Mouse (Mus musculus) myocyte (in vitro differentiated cells): ENCODE data around the gene Alad. TPM values are rescaled to one million over a fixed set of nuclear protein-coding genes. Genes with fewer than 3 reads are reported as not detected.

Source experiments
- H3K27me3 ChIP-seq: one replicate; pipeline ENCODE4 v1.6.1; 2011; ENCODE audit not compliant: control insufficient read depth, insufficient read depth, insufficient read length
- H3K36me3 ChIP-seq: one replicate; pipeline ENCODE4 v1.6.1; 2011; ENCODE audit not compliant: control insufficient read depth, insufficient read depth
- H3K4me2 ChIP-seq: one replicate; pipeline ENCODE4 v1.6.1; 2011; ENCODE audit warnings: low read depth, control low read depth
- H3K4me3 ChIP-seq: one replicate; pipeline ENCODE4 v1.5.1; 2011; ENCODE audit warnings: mild to moderate bottlenecking, control low read depth, moderate library complexity
- H3K79me2 ChIP-seq: one replicate; pipeline ENCODE4 v1.6.1; 2011; ENCODE audit not compliant: control insufficient read depth, insufficient read depth
- H3ac ChIP-seq: one replicate; pipeline ENCODE4 v1.6.1; 2011; ENCODE audit not compliant: control insufficient read depth, insufficient read length
- CEBPB ChIP-seq: IDR thresholded peaks from 2 replicates; pipeline ENCODE4 v1.6.1; 2011; ENCODE audit warnings: mild to moderate bottlenecking, moderate library complexity; ENCODE audit not compliant: poor library complexity, insufficient read depth, severe bottlenecking
- E2F4 ChIP-seq: IDR thresholded peaks from one replicate; pipeline ENCODE4 v1.6.1; 2011; ENCODE audit warnings: mild to moderate bottlenecking, control low read depth, moderate library complexity; ENCODE audit not compliant: insufficient read depth
- MAX ChIP-seq: IDR thresholded peaks from one replicate; pipeline ENCODE4 v1.6.1; 2011; ENCODE audit warnings: low read depth, mild to moderate bottlenecking, control low read depth
- MYOD1 ChIP-seq, 3 experiments: IDR thresholded peaks; one replicate each; pipeline ENCODE4 v1.6.1; 2011; ENCODE audit warnings: control low read depth in 2 of 3, low read depth in 2 of 3, mild to moderate bottlenecking in 2 of 3, moderate library complexity in 1 of 3; ENCODE audit not compliant: insufficient read length in 2 of 3, control insufficient read depth in 1 of 3
- MYOG ChIP-seq, 3 experiments: IDR thresholded peaks; one replicate each; pipeline ENCODE4 v1.6.1; 2011; ENCODE audit warnings: control low read depth in 2 of 3, low read depth in 2 of 3, mild to moderate bottlenecking in 2 of 3; ENCODE audit not compliant: insufficient read length in 2 of 3, control insufficient read depth in 1 of 3, insufficient read depth in 1 of 3
- POLR2A ChIP-seq: IDR thresholded peaks from one replicate; pipeline ENCODE4 v1.6.1; 2011; ENCODE audit warnings: low read depth, mild to moderate bottlenecking, control low read depth, moderate library complexity; ENCODE audit not compliant: insufficient read length
- POLR2AphosphoS2 ChIP-seq: IDR thresholded peaks from one replicate; pipeline ENCODE4 v1.6.1; 2011; ENCODE audit warnings: low read depth, control low read depth; ENCODE audit not compliant: insufficient read length
- REST ChIP-seq: IDR thresholded peaks from one replicate; pipeline ENCODE4 v1.6.1; 2011; ENCODE audit warnings: mild to moderate bottlenecking, control low read depth, moderate library complexity; ENCODE audit not compliant: insufficient read depth, insufficient read length
- SRF ChIP-seq: IDR thresholded peaks from one replicate; pipeline ENCODE4 v1.6.1; 2011; ENCODE audit warnings: low read depth; ENCODE audit not compliant: control insufficient read depth, insufficient read length
- TCF12 ChIP-seq: IDR thresholded peaks from one replicate; pipeline ENCODE4 v1.6.1; 2011; ENCODE audit warnings: mild to moderate bottlenecking, control low read depth; ENCODE audit not compliant: poor library complexity, insufficient read depth, severe bottlenecking
- TCF3 ChIP-seq: IDR thresholded peaks from one replicate; pipeline ENCODE4 v1.6.1; 2011; ENCODE audit warnings: low read depth, control low read depth; ENCODE audit not compliant: insufficient read length
- USF1 ChIP-seq: IDR thresholded peaks from one replicate; pipeline ENCODE4 v1.6.1; 2011; ENCODE audit warnings: low read depth, mild to moderate bottlenecking, control low read depth, moderate library complexity
- polyA plus RNA-seq: library from polyadenylated mRNA; unstranded; fragments of >200 nt; fragmentation: generic; extraction: Trizol; gene quantifications from one replicate; pipeline ENCODE4 v1.2.1, GENCODE M21; 2012; ENCODE audit warnings: missing spikeins

The Alad gene
- polyA plus RNA-seq, 1 experiment: 89.6 TPM

- Histone ChIP-seq H3K79me2 (no peaks in the 10 kb centered on the region), H3ac (no peak overlapping the region), H3K4me3 (no peak overlapping the region), H3K36me3 (no peaks in the 10 kb centered on the region), H3K27me3 (no peaks in the 10 kb centered on the region), H3K4me2 (no peak overlapping the region)
- TF ChIP-seq USF1: no peak
- TF ChIP-seq MYOD1 (IDR thresholded peaks at IDR 0.05; ENCODE audit: control insufficient read depth in 1 of 3, insufficient read length in 2 of 3, low read depth in 2 of 3): no peak
- TF ChIP-seq TCF3: no peak
- no peak for TF ChIP-seq REST
- no peak for TF ChIP-seq CEBPB
- no peak for TF ChIP-seq POLR2A
- no peak for TF ChIP-seq MYOG (IDR thresholded peaks at IDR 0.05; ENCODE audit: control insufficient read depth in 1 of 3, insufficient read depth in 1 of 3, insufficient read length in 2 of 3, low read depth in 2 of 3)
- TF ChIP-seq TCF12: no peak
- TF ChIP-seq E2F4: no peak
Observed at GRCm38 (mm10) chr4:62492682-62493081, 27.0 kb downstream of the Alad start.

GRCm38 (mm10) chr4:62487914-62488313, 31.8 kb downstream of the Alad start:
- no peak overlapping the region for H3K4me3 ChIP-seq
- no peak overlapping the region for H3ac ChIP-seq
- H3K79me2 ChIP-seq: no peaks in the 10 kb centered on the region
- no peaks in the 10 kb centered on the region for H3K27me3 ChIP-seq
- TF ChIP-seq MAX (no peak), CEBPB (no peak)
- no peaks in the 10 kb centered on the region for H3K36me3 ChIP-seq
- no peak overlapping the region for H3K4me2 ChIP-seq

GRCm38 (mm10) chr4:62487172-62487571, 32.5 kb downstream of the Alad start:
- Histone ChIP-seq H3K4me2 (peak overlapping the region; percentile 1), H3K4me3 (no peak overlapping the region), H3K27me3 (no peaks in the 10 kb centered on the region), H3ac (no peak overlapping the region), H3K36me3 (no peaks in the 10 kb centered on the region), H3K79me2 (no peaks in the 10 kb centered on the region)
- no peak for TF ChIP-seq USF1
- TF ChIP-seq REST: no peak
- no peak for TF ChIP-seq MYOD1 (IDR thresholded peaks at IDR 0.05; ENCODE audit: control insufficient read depth in 1 of 3, insufficient read length in 2 of 3, low read depth in 2 of 3)
- TF ChIP-seq MYOG (IDR thresholded peaks at IDR 0.05; ENCODE audit: control insufficient read depth in 1 of 3, insufficient read depth in 1 of 3, insufficient read length in 2 of 3, low read depth in 2 of 3): no peak
- TF ChIP-seq MAX: no peak
- TF ChIP-seq CEBPB: no peak
- no peak for TF ChIP-seq POLR2A
- TF ChIP-seq TCF3: no peak
- no peak for TF ChIP-seq E2F4
- TF ChIP-seq TCF12: no peak
- no peak for TF ChIP-seq SRF
- TF ChIP-seq POLR2AphosphoS2: no peak

- H3K4me2 ChIP-seq: no peak overlapping the region
- H3K4me3 ChIP-seq: no peak overlapping the region
- no peaks in the 10 kb centered on the region for H3K27me3 ChIP-seq
- no peaks in the 10 kb centered on the region for H3K79me2 ChIP-seq
- no peak overlapping the region for H3ac ChIP-seq
- H3K36me3 ChIP-seq: no peaks in the 10 kb centered on the region
- TF ChIP-seq MYOG (IDR thresholded peaks at IDR 0.05; ENCODE audit: control insufficient read depth in 1 of 3, insufficient read depth in 1 of 3, insufficient read length in 2 of 3, low read depth in 2 of 3): no peak
- no peak for TF ChIP-seq MYOD1 (IDR thresholded peaks at IDR 0.05; ENCODE audit: control insufficient read depth in 1 of 3, insufficient read length in 2 of 3, low read depth in 2 of 3)
Observed at GRCm38 (mm10) chr4:62486162-62486696, 33.5 kb downstream of the Alad start.

- H3K36me3 ChIP-seq: no peaks in the 10 kb centered on the region
- H3ac ChIP-seq: no peak overlapping the region
- H3K4me3 ChIP-seq: no peak overlapping the region
- no peaks in the 10 kb centered on the region for H3K79me2 ChIP-seq
- H3K4me2 ChIP-seq: no peak overlapping the region
- H3K27me3 ChIP-seq: no peaks in the 10 kb centered on the region
- TF ChIP-seq SRF (no peak), POLR2A (no peak)
Observed at GRCm38 (mm10) chr4:62485450-62486161, 34.1 kb downstream of the Alad start.

GRCm38 (mm10) chr4:62484928-62485327, 34.8 kb downstream of the Alad start:
- Histone ChIP-seq H3K36me3 (no peaks in the 10 kb centered on the region), H3ac (no peak overlapping the region), H3K4me2 (no peak overlapping the region), H3K4me3 (no peak overlapping the region), H3K79me2 (no peaks in the 10 kb centered on the region), H3K27me3 (no peaks in the 10 kb centered on the region)
- no peak for TF ChIP-seq MYOD1 (IDR thresholded peaks at IDR 0.05; ENCODE audit: control insufficient read depth in 1 of 3, insufficient read length in 2 of 3, low read depth in 2 of 3)
- TF ChIP-seq MAX: no peak
- no peak for TF ChIP-seq E2F4
- no peak for TF ChIP-seq TCF12
- no peak for TF ChIP-seq MYOG (IDR thresholded peaks at IDR 0.05; ENCODE audit: control insufficient read depth in 1 of 3, insufficient read depth in 1 of 3, insufficient read length in 2 of 3, low read depth in 2 of 3)
- no peak for TF ChIP-seq CEBPB
- TF ChIP-seq SRF: no peak
- TF ChIP-seq REST: no peak
- TF ChIP-seq POLR2A: no peak
- TF ChIP-seq POLR2AphosphoS2: no peak
- TF ChIP-seq TCF3: no peak
- no peak for TF ChIP-seq USF1
